Mouse (Mus musculus) activated CD4-positive, CD25-positive, alpha-beta regulatory T cell, adult 4 months (primary cell): Measurements from ENCODE around the gene Tvp23b. TPM values are rescaled to one million over a fixed set of nuclear protein-coding genes. Genes with fewer than 3 reads are reported as not detected.

Source experiments
- ATAC-seq: one replicate; pipeline ENCODE4 v1.8.0; 2017
- polyA plus RNA-seq, 2 experiments: library from polyadenylated mRNA; unstranded; fragments of 100-300 nt; shearing (Covaris generic); gene quantifications; one replicate each; pipeline ENCODE4 v1.2.1; 2017

Gene Tvp23b
- polyA plus RNA-seq, 2 experiments from 2014 or later = 51.3 to 60.7 TPM

DNA sequence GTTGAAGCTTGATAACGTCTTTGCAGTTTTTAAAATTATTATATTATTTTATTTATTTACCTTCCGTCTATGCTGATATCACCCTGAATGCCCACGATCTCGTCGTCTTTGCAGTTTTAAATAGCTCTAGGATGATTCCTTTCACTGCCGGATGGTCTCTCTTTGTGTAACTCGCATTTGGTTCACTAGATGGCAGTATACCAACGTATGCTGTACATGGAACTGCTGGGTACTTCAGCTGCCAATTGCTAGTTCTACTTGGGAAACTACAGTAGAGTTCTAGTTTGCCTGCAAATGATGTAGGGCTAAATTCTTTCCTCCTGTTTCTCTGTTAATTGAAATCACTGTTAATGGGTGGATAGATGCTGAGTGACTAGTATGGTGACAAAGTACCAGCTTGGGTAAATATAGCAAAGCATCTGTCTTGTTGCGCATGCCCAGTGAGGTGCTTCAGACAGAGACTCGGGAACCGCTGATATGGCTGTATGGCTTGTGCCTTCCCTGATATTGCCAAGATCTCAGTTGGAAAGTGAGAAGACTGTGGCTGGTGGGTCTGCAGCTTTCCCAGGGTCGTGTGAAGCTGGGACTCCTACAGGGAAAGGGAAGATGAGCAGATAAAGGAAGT lies 22.6 kb downstream of the Tvp23b start:
- no peak for ATAC-seq

DNA sequence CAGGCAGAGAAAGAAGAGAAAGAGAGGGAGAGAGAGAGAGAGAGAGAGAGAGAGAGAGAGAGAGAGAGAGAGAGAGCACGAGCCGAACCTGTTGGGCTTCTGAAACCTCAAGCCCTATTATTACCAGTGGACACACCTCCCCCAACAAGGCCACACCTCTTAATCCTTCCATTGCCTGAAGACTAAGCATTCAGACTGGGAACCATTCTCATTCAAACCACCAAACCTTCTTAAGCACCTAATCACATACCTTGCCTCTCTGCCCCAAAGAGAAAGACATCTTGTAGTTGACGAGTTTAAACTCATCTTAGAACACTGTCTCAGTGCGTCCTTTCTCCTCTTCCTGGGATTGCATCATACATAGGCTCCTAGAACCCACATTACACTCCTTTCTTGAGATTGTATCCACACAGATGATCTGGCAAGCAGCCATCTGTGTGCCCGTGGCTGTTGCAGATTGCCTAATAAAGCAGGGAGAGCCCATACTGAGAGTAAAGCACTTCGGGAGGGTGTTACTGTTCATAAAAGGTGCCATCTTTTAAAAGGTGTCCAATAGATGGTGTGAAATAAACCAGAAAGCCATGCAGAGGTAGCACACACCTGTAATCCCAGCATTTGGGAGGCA lies 24.7 kb downstream of the Tvp23b start:
- no peak for ATAC-seq

DNA sequence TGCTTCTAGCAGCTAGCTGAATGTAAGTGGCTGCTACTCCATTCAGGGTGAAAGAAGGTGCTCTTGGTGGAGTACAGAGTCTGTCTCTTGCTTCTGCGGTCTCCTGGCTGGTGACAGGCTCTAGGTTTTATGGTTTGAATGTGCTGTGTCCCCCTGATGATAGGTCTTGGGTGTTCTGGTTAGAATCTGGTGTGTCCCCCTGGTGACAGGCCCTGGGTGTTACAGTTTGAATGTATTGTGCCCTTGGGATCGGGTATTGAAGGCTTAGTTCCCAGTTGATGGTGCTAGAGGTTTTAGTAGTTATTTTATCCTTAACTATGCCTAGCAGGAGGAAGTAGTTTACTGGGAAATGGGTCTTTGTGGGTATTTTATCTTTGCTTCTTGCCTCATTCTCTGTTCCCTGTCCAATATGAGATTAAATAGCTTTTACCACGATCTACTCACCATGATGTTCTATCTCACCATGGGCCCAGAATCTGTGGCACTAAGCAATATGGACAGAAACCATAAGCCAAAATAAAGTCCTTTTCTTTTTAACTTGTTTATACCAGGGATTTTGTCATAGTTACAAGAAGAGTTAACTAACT lies 30.6 kb downstream of the Tvp23b start:
- no peak for ATAC-seq

DNA sequence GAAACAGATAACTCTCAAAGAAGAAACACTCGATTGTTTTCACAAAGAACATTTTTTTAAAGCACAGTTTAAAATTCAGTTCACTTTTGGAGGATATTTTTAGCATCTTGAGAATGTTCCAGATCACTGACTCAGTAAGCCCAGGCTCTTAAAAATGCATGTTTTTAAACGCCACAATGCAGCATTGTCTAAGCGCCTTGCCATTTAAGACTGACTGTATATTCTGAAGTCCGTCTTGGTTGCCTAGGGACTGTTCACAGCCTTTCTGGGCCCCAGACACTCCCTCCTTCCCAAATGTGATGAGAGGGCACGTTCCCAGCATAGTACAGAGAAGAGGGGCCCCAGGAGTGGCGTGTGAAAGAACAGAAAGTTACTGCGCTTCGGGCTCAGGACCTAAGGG lies 32.1 kb downstream of the Tvp23b start:
- no peak for ATAC-seq

DNA sequence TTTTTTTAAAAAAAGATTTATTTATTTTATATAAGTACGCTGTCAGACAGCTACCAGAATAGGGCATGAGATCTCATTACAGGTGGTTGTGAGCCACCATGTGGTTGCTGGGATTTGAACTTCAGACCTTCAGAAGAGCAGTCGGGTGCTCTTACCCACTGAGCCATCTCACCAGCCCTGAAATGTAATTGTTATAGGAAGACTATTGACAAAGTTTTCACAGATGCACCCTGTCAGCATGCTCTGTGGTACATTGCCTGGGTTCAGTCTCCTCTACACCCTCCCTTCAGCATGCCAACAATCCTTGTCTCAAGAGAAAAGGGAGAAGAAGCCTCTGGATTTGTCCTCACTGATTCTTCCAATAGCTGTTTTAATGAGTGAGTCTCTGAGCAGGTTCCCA lies 33.9 kb downstream of the Tvp23b start:
- no peak for ATAC-seq

DNA sequence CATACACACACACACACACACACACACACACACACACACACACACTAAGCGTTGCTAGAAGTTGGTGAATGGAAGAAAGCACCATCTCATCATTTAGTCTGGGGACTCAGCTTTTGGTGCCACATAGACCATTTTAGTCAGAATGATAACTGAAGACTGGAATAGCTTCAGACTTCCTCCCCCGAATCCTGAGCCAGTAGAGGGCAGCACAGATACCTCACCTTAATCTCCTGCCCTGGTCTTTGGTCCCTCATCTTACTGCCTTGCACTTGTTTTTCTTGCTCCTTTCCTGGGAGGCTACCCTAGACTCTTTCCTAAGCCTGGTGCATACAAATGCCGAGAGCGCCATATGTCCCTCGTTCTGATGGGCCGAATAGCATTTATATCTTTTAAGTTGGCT lies 35.3 kb downstream of the Tvp23b start:
- no peak for ATAC-seq

DNA sequence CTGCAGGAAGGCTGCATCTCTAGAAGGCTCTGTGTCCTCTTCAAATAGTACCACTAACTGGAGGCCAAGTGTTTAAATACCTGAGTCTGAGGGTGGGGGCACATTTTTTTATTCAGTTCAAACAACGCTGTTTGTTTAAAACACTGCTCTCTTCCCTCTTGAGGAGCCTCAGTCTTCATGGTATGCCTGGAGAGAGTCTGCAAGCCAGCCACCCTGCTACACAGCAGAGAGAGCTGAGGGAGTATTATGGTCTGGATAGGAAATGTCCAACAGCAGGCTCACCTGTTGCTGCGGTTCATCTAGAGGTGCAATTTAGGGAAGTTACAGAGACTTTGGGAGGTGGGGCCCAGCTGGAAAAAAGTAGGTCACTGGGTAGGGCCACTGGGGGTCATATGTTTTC lies 36.2 kb downstream of the Tvp23b start:
- no peak for ATAC-seq

DNA sequence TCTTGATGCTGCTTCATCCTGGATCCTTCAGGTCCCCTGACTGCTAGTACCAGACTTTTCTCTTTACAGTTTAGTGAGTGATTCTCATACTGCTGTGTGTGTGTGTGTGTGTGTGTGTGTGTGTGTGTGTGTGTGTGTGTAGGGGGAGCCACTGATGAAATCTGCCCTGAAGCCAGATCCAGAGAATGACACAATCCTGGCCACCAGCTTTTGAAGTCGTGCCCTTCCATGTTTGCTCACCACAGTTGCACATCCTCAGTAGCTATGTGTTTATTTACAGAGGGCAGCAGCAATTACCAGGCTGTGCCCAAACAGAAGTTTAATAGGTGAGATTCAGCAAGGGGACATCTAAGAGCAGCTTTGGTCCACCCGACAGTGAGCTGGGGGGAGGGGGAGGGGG lies 37.5 kb downstream of the Tvp23b start:
- ATAC-seq = no peak

DNA sequence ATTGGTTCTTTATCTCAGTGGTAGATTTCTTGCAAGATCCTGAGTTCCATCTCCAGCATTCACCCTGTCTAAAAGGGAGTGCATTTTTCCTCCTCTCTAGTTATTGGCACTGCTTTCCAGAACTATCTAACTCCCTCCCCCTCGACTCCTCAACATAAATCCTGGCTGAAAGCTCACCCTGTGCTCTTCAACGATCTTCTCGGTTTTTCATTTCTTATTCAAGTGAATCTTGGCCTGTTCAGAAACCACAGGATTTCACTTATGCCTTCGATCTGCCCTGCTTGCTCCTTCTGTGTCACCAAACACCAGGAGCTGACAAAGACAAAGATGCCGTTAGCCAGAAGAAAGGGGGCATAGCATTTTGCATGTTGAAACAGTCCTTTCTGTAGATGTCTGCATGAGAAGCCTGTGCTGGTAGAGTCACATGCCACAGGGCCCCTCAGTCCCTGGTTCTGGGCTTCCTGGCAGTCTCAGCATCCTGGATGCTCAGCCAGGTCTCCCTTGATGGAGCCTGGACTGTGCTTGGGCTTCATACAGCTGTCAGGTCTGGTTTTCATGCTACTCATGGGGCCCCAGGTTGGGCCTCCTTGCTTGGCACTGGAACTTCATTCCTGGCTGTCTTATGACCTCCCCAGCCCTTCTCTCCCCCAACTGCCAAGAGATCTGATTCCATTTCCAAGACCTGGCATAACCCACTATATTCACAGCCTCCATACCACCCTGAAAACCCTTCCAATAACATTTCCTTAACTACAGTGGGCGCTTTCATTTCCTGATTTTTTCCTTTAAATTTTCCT lies 40.9 kb downstream of the Tvp23b start:
- ATAC-seq = no peak

DNA sequence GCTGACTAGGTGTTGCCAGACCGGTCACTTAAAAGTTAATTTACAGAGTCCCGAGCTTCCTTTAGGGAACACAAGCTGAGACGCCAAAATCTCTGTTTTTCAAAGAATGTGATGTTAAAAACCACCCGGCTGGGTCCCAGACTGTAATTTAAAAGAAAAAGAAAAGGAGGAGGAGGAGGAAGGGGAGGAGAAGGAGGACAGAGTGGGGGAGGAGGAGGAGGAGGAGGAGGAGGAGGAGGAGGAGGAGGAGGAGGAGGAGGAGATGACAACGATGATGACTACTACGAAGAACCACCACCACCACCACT lies 41.4 kb downstream of the Tvp23b start:
- no peak for ATAC-seq

DNA sequence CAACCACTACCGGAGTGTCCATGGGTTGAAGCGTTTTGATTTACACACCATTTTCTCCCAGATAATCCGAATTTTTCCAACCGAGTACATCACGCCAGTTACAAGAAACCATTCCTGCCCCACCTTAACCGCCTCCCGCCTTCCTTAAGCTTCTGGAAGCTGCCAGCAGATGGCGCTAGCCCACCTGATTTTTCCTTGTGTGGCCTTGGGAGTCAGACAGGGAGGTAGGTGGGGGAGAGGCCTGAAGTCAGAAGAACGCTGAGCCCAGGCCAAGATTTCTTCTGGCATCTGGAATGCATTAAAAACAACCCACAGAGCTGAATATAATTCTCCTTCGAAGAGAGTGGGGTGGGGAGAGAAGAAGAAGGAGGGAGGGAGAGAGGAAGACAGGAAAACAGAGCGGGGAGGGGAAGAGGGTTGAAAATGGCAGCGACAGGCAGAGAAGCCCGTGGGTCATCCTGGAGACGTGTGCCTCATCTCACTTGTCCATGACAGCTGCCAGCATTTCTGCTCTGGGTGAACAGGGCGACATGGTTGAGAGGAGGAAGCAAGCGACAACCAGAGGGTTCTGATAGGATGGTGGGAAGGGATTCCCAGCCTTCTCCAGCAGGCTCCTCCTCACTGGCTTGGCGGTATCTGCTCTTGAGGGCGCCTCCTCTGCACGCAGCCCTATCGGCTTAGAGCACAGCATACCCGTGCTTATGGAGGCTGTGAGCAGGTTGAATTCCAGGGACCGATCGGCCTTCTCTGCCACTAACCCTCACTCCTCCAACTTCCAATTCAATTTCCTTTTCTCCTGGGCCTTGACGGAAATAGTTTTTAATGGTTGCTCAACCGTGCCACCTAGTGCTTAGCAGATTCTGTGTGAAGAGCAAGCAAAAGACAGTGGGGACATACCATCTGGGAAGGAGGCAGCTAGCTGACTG lies 42.1 kb downstream of the Tvp23b start:
- ATAC-seq = no peak

DNA sequence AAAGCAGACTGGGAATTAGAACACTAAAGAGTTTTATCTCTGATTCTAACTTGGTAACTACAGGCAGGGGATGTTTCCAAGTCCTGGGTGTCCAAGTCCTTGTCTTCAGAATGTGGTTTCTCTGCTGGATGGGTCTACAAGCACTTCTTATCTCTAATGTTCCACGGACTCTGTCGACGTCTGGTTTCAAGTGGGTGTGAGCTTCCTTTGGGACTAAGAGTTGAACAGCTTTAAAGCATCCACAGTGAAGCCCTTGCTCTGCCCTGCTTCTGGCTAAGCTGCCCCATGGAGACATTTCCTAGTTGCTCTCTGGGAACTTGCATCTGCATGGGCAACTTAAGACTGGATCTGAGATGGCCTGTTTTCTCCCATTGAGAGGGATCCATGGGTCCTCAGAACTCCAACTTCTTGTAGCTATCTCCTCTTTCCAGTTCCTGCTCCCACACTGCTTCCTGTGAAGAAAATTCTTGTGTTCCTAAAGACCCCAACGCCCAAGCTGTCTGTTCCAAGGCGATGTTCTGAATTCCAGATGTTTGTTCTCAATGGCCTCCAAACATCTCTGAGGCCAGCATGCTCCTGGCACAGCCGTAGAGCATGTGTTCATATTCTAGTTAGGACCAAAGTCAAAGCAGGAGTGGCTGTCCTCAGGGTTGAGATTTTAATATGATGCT lies 45.0 kb downstream of the Tvp23b start:
- no peak for ATAC-seq

DNA sequence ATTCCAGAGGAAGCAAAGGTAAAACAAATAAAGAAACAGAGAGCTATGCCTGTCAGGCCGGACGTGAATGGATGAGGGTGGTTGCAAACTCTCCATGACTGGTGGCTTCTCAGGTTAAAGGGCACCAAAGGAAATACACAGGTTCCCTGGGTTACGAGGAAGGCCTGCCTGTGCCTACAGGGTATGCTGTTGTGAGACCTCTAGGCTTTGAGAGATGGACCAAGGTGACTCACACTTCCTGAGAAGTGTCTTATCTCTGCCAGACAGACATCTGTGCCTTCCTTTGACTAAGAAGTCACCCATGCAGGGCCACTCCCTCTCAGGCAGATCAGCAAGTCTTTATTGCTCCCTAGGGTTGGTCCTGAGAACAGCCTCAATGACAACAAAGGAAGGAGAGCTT lies 50.5 kb downstream of the Tvp23b start:
- ATAC-seq = no peak

DNA sequence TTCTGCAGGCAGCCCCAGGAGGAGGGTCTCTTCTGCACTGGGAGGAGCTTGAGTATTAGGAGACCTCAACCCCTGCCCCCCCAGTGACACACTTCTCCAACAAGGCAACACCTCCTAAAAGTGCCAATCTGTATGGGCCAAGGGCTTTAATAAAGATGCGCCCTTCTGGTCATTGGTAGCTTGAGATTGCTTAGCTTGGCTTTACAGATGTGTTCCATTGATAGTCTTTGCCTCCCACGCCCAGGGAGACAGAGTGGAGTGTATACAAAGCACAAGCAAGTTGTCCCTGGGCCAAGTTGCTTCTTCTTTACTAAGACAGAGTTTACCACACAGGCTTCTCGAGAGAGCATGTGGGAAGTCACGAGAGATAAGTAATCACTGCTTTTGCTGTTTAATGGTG lies 51.3 kb downstream of the Tvp23b start:
- ATAC-seq = no peak

DNA sequence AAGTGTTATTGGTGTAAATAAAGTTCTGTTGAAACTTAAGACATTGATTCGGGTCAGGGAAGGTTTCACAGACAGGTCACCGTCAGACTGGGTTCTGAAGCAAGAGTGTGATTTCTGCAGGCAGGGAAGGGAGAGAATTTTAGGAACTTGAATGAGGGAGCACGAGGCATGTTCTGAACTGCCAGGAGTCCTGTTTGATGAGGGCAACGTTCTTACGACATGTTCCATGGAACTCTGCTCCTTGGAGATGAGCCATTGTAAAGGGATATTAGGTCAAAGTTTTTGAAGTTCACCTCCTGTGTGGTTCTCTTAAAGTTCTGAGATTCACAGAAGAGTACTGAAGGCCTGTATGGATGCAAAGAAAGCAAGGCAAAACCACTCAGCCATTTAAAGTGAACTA lies 51.9 kb downstream of the Tvp23b start:
- ATAC-seq = no peak

DNA sequence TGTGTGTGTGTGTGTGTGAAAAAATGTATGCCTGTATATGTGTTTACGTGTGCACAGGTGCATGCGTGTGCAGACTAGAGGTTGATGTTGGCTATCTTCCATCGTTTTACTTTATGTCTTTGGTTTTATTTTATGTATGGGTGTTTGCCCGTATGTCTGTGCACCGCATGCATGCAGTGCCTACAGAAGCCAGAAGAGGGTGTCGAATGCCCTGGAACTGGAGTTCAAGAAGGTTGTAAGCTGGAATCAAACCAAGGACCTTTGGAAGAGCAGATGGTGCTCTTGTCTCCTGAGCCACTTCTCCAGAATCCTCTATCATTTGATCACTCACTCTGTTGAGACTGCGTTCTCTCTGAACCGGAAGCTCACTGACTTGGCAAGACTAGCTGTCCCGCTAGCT lies 53.8 kb downstream of the Tvp23b start:
- ATAC-seq = no peak

DNA sequence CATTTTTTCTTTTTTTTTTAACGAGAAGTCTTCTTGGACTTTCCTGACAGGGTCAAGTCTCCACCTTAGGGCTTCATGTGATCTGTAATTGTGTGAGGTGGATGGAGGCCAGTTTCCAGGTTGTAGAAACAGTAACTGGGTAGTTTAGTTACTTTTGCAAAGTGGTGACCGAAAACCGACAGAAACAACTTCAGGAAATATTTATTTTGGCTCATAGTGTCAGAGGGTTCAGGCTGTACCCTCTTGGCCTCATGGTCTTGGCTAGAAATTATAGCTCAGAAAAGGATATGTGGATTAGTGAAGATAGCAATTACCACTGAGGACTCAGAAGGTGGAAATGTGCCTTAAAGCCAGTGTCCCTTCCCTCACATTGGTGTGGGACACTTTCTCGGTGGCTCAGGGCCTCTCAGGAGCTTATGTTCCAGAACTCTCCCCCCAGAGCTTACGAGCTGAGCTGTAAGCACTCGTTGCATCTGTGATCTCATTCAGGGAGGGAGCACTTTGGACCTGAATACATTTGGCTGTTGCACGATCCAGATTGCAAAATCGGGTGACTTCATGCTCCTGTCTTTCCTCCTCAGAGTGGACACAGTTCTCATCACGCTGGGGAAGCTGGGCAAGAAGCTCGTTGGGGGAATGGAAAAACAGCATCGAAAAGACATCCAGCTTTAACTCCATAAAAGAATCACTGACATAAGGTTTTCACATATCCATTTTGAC lies 55.7 kb downstream of the Tvp23b start:
- no peak for ATAC-seq

DNA sequence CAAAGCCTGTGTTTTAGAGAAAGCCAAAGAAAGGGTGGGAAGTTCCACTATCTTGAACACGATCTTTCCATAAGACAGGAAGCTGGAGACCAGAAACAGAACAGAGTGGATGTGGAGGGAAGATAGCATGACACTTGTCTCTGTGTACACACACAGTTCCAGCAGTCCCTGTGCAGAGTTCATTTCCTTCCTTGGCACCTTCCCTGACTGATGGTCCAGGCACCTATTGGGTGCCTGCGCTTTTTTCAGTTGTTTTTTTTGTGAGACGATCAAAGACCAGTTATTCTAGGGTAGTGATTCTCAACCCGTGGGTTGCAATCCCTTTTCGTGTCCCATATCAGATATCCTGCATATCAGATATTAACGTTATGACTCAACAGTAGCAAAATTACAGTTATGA lies 58.7 kb downstream of the Tvp23b start:
- ATAC-seq = no peak

DNA sequence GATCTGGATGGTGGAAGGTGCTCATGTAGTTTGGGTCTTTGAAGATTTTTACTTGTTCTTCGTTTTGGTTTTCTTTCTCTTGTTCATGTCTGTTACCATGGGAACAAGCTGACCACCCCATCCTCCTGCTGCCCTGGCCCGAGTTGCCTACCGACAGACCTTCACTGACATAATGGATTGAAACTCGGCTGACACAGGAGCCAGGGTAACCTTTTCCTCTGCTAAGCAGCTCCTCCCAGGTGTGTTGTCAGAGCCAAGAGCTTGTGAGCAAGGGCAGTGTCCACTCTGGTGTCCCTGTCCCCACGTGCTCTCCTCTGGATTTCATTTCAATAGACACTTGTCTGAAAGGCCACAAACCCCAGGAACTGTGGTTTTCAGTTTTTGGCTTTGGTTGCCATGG lies 59.7 kb downstream of the Tvp23b start:
- ATAC-seq = no peak

DNA sequence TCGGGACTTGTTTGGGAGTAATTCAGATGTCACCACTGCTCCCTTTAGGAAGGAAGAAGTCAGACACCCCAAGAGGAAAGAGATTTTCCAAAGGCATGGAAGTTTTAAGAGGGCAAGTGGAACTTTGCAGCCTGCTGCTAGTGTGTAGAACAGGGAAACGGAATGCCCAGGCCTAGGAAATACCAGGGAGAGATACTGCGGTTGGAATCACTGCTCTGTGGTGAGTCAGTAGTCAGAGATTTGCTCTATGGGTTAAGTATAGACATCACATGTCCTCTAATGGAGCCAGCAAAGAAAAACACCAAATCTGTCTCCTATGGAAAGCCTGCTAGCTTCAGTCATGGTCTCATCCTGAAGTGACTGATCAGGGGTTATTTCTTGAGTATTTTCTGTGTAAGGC lies 60.9 kb downstream of the Tvp23b start:
- ATAC-seq = no peak

DNA sequence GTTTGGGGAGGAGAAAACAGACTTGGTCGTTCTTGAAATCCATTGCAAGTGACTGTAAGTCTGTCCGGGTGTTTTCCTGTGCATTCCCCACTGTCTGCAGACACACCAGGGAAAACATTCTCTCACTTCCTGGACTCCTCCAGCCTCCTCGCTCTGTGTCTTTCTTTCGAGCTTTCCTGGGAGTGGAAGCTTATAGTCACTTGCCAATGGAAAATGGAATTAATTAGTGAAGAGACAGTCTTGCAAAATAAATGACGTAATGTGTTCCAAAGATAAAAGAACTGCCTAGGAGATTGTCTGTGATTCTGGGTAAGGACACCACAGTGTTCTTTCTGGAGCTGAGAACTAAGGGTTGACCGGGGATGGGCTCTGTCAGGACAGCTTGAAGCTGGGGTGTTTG lies 64.3 kb downstream of the Tvp23b start:
- ATAC-seq = no peak

DNA sequence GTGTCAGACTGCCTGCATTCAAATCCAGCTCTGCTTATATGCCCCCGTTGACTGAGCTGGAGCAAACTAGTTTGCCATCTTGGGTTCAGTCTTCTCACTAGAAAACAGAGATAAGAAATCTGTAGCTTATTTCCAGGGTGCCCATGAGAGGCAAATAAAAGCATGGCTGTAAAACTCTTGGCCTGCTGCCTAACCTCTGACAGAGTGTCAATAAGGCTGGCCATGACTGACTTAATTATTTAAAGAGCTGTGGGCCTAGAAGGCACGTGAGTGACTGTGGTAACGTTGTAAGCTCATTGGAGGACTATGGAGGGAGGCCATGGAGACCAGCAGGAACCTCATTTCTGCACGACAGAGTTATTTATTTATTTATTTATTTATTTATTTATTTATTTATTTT lies 66.3 kb downstream of the Tvp23b start:
- ATAC-seq = no peak
